Mouse (Mus musculus) thymus, postnatal 14 days (tissue): ENCODE data around the gene Ubr3.

Experiments
- DNase-seq: peaks from one replicate; pipeline ENCODE4 v3.0.0; 2021

Ubr3 gene

GRCm38 (mm10) chr2:70035358-70035757 lies 138.3 kb downstream of the Ubr3 start:
- no peak for DNase-seq

GRCm38 (mm10) chr2:70037221-70037620 lies 140.2 kb downstream of the Ubr3 start:
- DNase-seq: peak; percentile 43

- DNase-seq: no peak
Measured at GRCm38 (mm10) chr2:70038752-70039151, 141.7 kb downstream of the Ubr3 start, which contains the start of gene Myo3b. Gene Myo3b, plus strand, starts transcription at chr2:70039126.

GRCm38 (mm10) chr2:70044466-70044865 lies 147.4 kb downstream of the Ubr3 start:
- DNase-seq: no peak

GRCm38 (mm10) chr2:70047868-70048267 lies 150.8 kb downstream of the Ubr3 start:
- no peak for DNase-seq

GRCm38 (mm10) chr2:70053803-70054202 lies 156.8 kb downstream of the Ubr3 start:
- DNase-seq: no peak

GRCm38 (mm10) chr2:70058201-70058600 lies 161.2 kb downstream of the Ubr3 start:
- no peak for DNase-seq

- DNase-seq: no peak
Measured at GRCm38 (mm10) chr2:70060359-70061345, 163.6 kb downstream of the Ubr3 start.

GRCm38 (mm10) chr2:70065116-70065515 lies 168.1 kb downstream of the Ubr3 start:
- DNase-seq: no peak

GRCm38 (mm10) chr2:70065729-70066300 lies 168.8 kb downstream of the Ubr3 start:
- no peak for DNase-seq

GRCm38 (mm10) chr2:70066338-70067022 lies 169.4 kb downstream of the Ubr3 start:
- DNase-seq: no peak

- no peak for DNase-seq
Measured at GRCm38 (mm10) chr2:70069861-70070260, 172.8 kb downstream of the Ubr3 start.
